Mouse (Mus musculus) kidney, embryonic 15.5 days (tissue): ENCODE data around the gene Grin2a. TPM values are rescaled to one million over a fixed set of nuclear protein-coding genes. Genes with fewer than 3 reads are reported as not detected.

Experiments
- ATAC-seq: fragments of 200-750 bp; cut with Nextera tagmentation; replicated peaks from 2 replicates; pipeline ENCODE4 v1.8.0; 2017; ENCODE audit warnings: moderate TSS enrichment; ENCODE audit not compliant: low FRiP score
- H3K27ac ChIP-seq: fragments of 300-500 bp; sonication (generic); 2 replicates; pipeline ENCODE4 v1.5.1; 2015; ENCODE audit warnings: mild to moderate bottlenecking, inconsistent platforms
- H3K27me3 ChIP-seq: fragments of 300-500 bp; sonication (generic); 2 replicates; pipeline ENCODE4 v1.6.1; 2015; ENCODE audit warnings: inconsistent platforms
- H3K36me3 ChIP-seq: fragments of 300-500 bp; sonication (generic); 2 replicates; pipeline ENCODE4 v1.6.1; 2015; ENCODE audit warnings: inconsistent platforms
- H3K4me1 ChIP-seq: fragments of 300-500 bp; sonication (generic); 2 replicates; pipeline ENCODE4 v1.6.1; 2015; ENCODE audit warnings: inconsistent platforms
- H3K4me2 ChIP-seq: fragments of 300-500 bp; sonication (generic); 2 replicates; pipeline ENCODE4 v1.6.1; 2015; ENCODE audit warnings: moderate library complexity, mild to moderate bottlenecking, inconsistent platforms
- H3K4me3 ChIP-seq: fragments of 300-500 bp; sonication (generic); replicated peaks from 2 replicates; pipeline ENCODE4 v1.5.1; 2015; ENCODE audit warnings: mild to moderate bottlenecking, inconsistent platforms
- H3K9ac ChIP-seq: fragments of 300-500 bp; sonication (generic); 2 replicates; pipeline ENCODE4 v1.6.1; 2015; ENCODE audit warnings: mild to moderate bottlenecking, inconsistent platforms
- H3K9me3 ChIP-seq: fragments of 300-500 bp; sonication (generic); replicated peaks from 2 replicates; pipeline ENCODE4 v1.6.1; 2016; ENCODE audit warnings: inconsistent platforms
- WGBS: fragments of 180-500 bp; shearing (Covaris S2); methylation state at CpG from one replicate; pipeline ENCODE4 v1.1.7; 2015; ENCODE audit warnings: mixed read lengths; 5-methylcytosine and 5-hydroxymethylcytosine counted together
- polyA plus RNA-seq: library from polyadenylated mRNA; unstranded; fragments of >200 nt; fragmentation: Nextera tagmentation; extraction: Ambion mirVana; gene quantifications from 2 replicates; pipeline ENCODE4 v1.2.1, GENCODE M21; 2015

Gene Grin2a
- polyA plus RNA-seq, 1 experiment from 2014 or later = 0.44 TPM

- Histone ChIP-seq H3K9ac (no peak overlapping the region), H3K27ac (no peak overlapping the region), H3K36me3 (no peaks in the 10 kb centered on the region), H3K4me3 (no peak overlapping the region), H3K4me2 (no peak overlapping the region), H3K27me3 (no peaks in the 10 kb centered on the region), H3K9me3 (no peaks in the 10 kb centered on the region), H3K4me1 (no peaks in the 10 kb centered on the region)
- ATAC-seq = no peak
- 48% methylated on average over 1 of the region's 1 CpGs for WGBS
Measured at GRCm38 (mm10) chr16:9959340-9959739, 36.0 kb downstream of the Grin2a start.

GRCm38 (mm10) chr16:9954266-9954665 is 41.1 kb downstream of the Grin2a start:
- Histone ChIP-seq H3K36me3 (no peaks in the 10 kb centered on the region), H3K9ac (no peak overlapping the region), H3K27me3 (no peaks in the 10 kb centered on the region), H3K4me2 (no peak overlapping the region), H3K4me3 (no peak overlapping the region), H3K4me1 (no peaks in the 10 kb centered on the region), H3K9me3 (no peaks in the 10 kb centered on the region), H3K27ac (no peak overlapping the region)
- WGBS = 47% methylated on average over 5 of the region's 5 CpGs
- ATAC-seq = no peak

GRCm38 (mm10) chr16:9953396-9953831 is 41.9 kb downstream of the Grin2a start:
- Histone ChIP-seq H3K4me3 (no peak overlapping the region), H3K9me3 (no peaks in the 10 kb centered on the region), H3K27me3 (no peaks in the 10 kb centered on the region), H3K9ac (no peak overlapping the region), H3K36me3 (no peaks in the 10 kb centered on the region), H3K27ac (no peak overlapping the region), H3K4me2 (no peak overlapping the region), H3K4me1 (no peaks in the 10 kb centered on the region)
- 85% methylated on average over 5 of the region's 5 CpGs for WGBS
- ATAC-seq = no peak

GRCm38 (mm10) chr16:9949250-9949649 is 46.1 kb downstream of the Grin2a start:
- Histone ChIP-seq H3K4me3 (no peak overlapping the region), H3K9me3 (no peaks in the 10 kb centered on the region), H3K4me1 (no peaks in the 10 kb centered on the region), H3K9ac (no peak overlapping the region), H3K27ac (no peak overlapping the region), H3K27me3 (no peaks in the 10 kb centered on the region), H3K36me3 (no peaks in the 10 kb centered on the region), H3K4me2 (no peak overlapping the region)
- WGBS = 70% methylated on average over 3 of the region's 3 CpGs
- ATAC-seq = no peak

- H3K4me2 ChIP-seq = no peak overlapping the region
- H3K27me3 ChIP-seq = no peaks in the 10 kb centered on the region
- WGBS = 86% methylated on average over 3 of the region's 3 CpGs
- H3K4me1 ChIP-seq = no peaks in the 10 kb centered on the region
- H3K9ac ChIP-seq = no peak overlapping the region
- H3K4me3 ChIP-seq = no peak overlapping the region
- H3K27ac ChIP-seq = no peak overlapping the region
- ATAC-seq = no peak
- H3K36me3 ChIP-seq = no peaks in the 10 kb centered on the region
- no peaks in the 10 kb centered on the region for H3K9me3 ChIP-seq
Measured at GRCm38 (mm10) chr16:9947430-9947829, 47.9 kb downstream of the Grin2a start.

GRCm38 (mm10) chr16:9944836-9945235 is 50.5 kb downstream of the Grin2a start:
- no peak overlapping the region for H3K9ac ChIP-seq
- H3K27ac ChIP-seq = no peak overlapping the region
- no peaks in the 10 kb centered on the region for H3K9me3 ChIP-seq
- ATAC-seq = no peak
- no peak overlapping the region for H3K4me2 ChIP-seq
- H3K4me3 ChIP-seq = no peak overlapping the region
- H3K36me3 ChIP-seq = no peaks in the 10 kb centered on the region
- no peaks in the 10 kb centered on the region for H3K27me3 ChIP-seq
- WGBS = 68% methylated on average over 5 of the region's 5 CpGs
- no peaks in the 10 kb centered on the region for H3K4me1 ChIP-seq

- Histone ChIP-seq H3K36me3 (no peaks in the 10 kb centered on the region), H3K4me3 (no peak overlapping the region), H3K4me2 (no peak overlapping the region), H3K4me1 (no peaks in the 10 kb centered on the region), H3K27ac (no peak overlapping the region), H3K9me3 (no peaks in the 10 kb centered on the region), H3K27me3 (no peaks in the 10 kb centered on the region), H3K9ac (no peak overlapping the region)
- no peak for ATAC-seq
- WGBS = 28% methylated on average over 8 of the region's 8 CpGs
Measured at GRCm38 (mm10) chr16:9941306-9941930, 53.9 kb downstream of the Grin2a start.

GRCm38 (mm10) chr16:9940716-9941115 is 54.6 kb downstream of the Grin2a start:
- no peaks in the 10 kb centered on the region for H3K9me3 ChIP-seq
- H3K4me3 ChIP-seq = no peak overlapping the region
- H3K9ac ChIP-seq = no peak overlapping the region
- ATAC-seq = no peak
- H3K4me1 ChIP-seq = no peaks in the 10 kb centered on the region
- WGBS = 96% methylated on average over 7 of the region's 7 CpGs
- H3K36me3 ChIP-seq = no peaks in the 10 kb centered on the region
- H3K27ac ChIP-seq = no peak overlapping the region
- no peak overlapping the region for H3K4me2 ChIP-seq
- H3K27me3 ChIP-seq = no peaks in the 10 kb centered on the region

GRCm38 (mm10) chr16:9910672-9911071 is 84.7 kb downstream of the Grin2a start:
- Histone ChIP-seq H3K4me2 (no peak overlapping the region), H3K27me3 (no peaks in the 10 kb centered on the region)
- no peak for ATAC-seq

GRCm38 (mm10) chr16:9909225-9909624 is 86.1 kb downstream of the Grin2a start:
- no peaks in the 10 kb centered on the region for H3K9me3 ChIP-seq
- no peaks in the 10 kb centered on the region for H3K27me3 ChIP-seq
- no peaks in the 10 kb centered on the region for H3K36me3 ChIP-seq
- H3K27ac ChIP-seq = no peak overlapping the region
- no peak overlapping the region for H3K9ac ChIP-seq
- H3K4me2 ChIP-seq = no peak overlapping the region
- H3K4me1 ChIP-seq = no peaks in the 10 kb centered on the region
- WGBS = 84% methylated on average over 4 of the region's 4 CpGs
- ATAC-seq = no peak
- H3K4me3 ChIP-seq = no peak overlapping the region

More at GRCm38 (mm10) chr16:9910672-9911071, 84.7 kb downstream of the Grin2a start:
- no peaks in the 10 kb centered on the region for H3K4me1 ChIP-seq
- H3K9ac ChIP-seq = no peak overlapping the region
- no peak overlapping the region for H3K4me3 ChIP-seq
- no peak overlapping the region for H3K27ac ChIP-seq
- no peaks in the 10 kb centered on the region for H3K36me3 ChIP-seq
- H3K9me3 ChIP-seq = no peaks in the 10 kb centered on the region
- 81% methylated on average over 3 of the region's 3 CpGs for WGBS

- no peak for ATAC-seq
- H3K4me1 ChIP-seq = no peaks in the 10 kb centered on the region
- no peak overlapping the region for H3K9ac ChIP-seq
Measured at GRCm38 (mm10) chr16:9904443-9904842, 90.9 kb downstream of the Grin2a start.

GRCm38 (mm10) chr16:9902680-9903463 is 92.5 kb downstream of the Grin2a start:
- Histone ChIP-seq H3K4me3 (no peak overlapping the region), H3K27me3 (no peaks in the 10 kb centered on the region), H3K4me2 (no peak overlapping the region), H3K9ac (no peak overlapping the region), H3K9me3 (no peaks in the 10 kb centered on the region), H3K4me1 (no peaks in the 10 kb centered on the region), H3K36me3 (no peaks in the 10 kb centered on the region), H3K27ac (no peak overlapping the region)
- ATAC-seq = no peak
- WGBS = 85% methylated on average over 5 of the region's 5 CpGs

More at GRCm38 (mm10) chr16:9904443-9904842, 90.9 kb downstream of the Grin2a start:
- no peak overlapping the region for H3K4me2 ChIP-seq
- H3K36me3 ChIP-seq = no peaks in the 10 kb centered on the region
- H3K27me3 ChIP-seq = no peaks in the 10 kb centered on the region
- no peak overlapping the region for H3K27ac ChIP-seq
- H3K9me3 ChIP-seq = no peaks in the 10 kb centered on the region
- WGBS = 86% methylated on average over 6 of the region's 6 CpGs
- no peak overlapping the region for H3K4me3 ChIP-seq
